Mouse (Mus musculus) heart, embryonic 13.5 days (tissue): ENCODE data around the gene Crtap. TPM values are rescaled to one million over a fixed set of nuclear protein-coding genes. Genes with fewer than 3 reads are reported as not detected.
A peak's percentile ranks its signal among the peaks of the same experiment; 100 is the strongest.

ENCODE experiments used
- ATAC-seq: fragments of 200-750 bp; cut with Nextera tagmentation; 2 replicates; pipeline ENCODE4 v1.8.0; 2017; ENCODE audit warnings: moderate TSS enrichment; ENCODE audit not compliant: insufficient number of reproducible peaks, low FRiP score, low TSS enrichment; ENCODE audit errors: extremely low read depth
- H3K27ac ChIP-seq: fragments of 300-500 bp; sonication (generic); replicated peaks from 2 replicates; pipeline ENCODE4 v1.5.1; 2015; ENCODE audit warnings: moderate library complexity, mild to moderate bottlenecking, inconsistent platforms
- H3K27me3 ChIP-seq: fragments of 300-500 bp; sonication (generic); replicated peaks from 2 replicates; pipeline ENCODE4 v1.6.1; 2015; ENCODE audit warnings: mild to moderate bottlenecking, inconsistent platforms
- H3K36me3 ChIP-seq: fragments of 300-500 bp; sonication (generic); 2 replicates; pipeline ENCODE4 v1.6.1; 2015; ENCODE audit warnings: mild to moderate bottlenecking, inconsistent platforms
- H3K4me1 ChIP-seq: fragments of 300-500 bp; sonication (generic); 2 replicates; pipeline ENCODE4 v1.6.1; 2015; ENCODE audit warnings: inconsistent platforms
- H3K4me2 ChIP-seq: fragments of 300-500 bp; sonication (generic); 2 replicates; pipeline ENCODE4 v1.6.1; 2015; ENCODE audit warnings: inconsistent platforms, mild to moderate bottlenecking, moderate library complexity
- H3K4me3 ChIP-seq: fragments of 300-500 bp; sonication (generic); 2 replicates; pipeline ENCODE4 v1.5.1; 2015; ENCODE audit warnings: moderate library complexity, mild to moderate bottlenecking, inconsistent platforms
- H3K9ac ChIP-seq: fragments of 300-500 bp; sonication (generic); 2 replicates; pipeline ENCODE4 v1.6.1; 2015; ENCODE audit warnings: inconsistent platforms, mild to moderate bottlenecking, moderate library complexity
- H3K9me3 ChIP-seq: fragments of 300-500 bp; sonication (generic); 2 replicates; pipeline ENCODE4 v1.6.1; 2016; ENCODE audit warnings: inconsistent platforms
- WGBS: fragments of 180-500 bp; shearing (Covaris S2); methylation state at CpG from one replicate; pipeline ENCODE4 v1.1.7; 2015; ENCODE audit warnings: mixed read lengths; 5-methylcytosine and 5-hydroxymethylcytosine counted together
- polyA plus RNA-seq: library from polyadenylated mRNA; unstranded; fragments of >200 nt; fragmentation: Nextera tagmentation; extraction: Ambion mirVana; gene quantifications from 2 replicates; pipeline ENCODE4 v1.2.1, GENCODE M21; 2015

Gene Crtap
- polyA plus RNA-seq, 1 experiment from 2014 or later, result 142 TPM

- Histone ChIP-seq H3K9me3 (no peaks in the 10 kb centered on the region), H3K4me3 (no peak overlapping the region), H3K4me2 (no peak overlapping the region), H3K36me3 (peaks cover 26% of the 10 kb centered on the region), H3K27ac (no peak overlapping the region), H3K27me3 (no peaks in the 10 kb centered on the region), H3K4me1 (peaks cover 9% of the 10 kb centered on the region), H3K9ac (no peak overlapping the region)
- ATAC-seq, result no peak
- 85% methylated on average over 21 of the region's 21 CpGs for WGBS
These were observed 26.4 kb upstream of the Crtap start for GRCm38 (mm10) chr9:114416646-114417517.

GRCm38 (mm10) chr9:114415701-114416100 is 25.2 kb upstream of the Crtap start:
- no peak for ATAC-seq
- no peaks in the 10 kb centered on the region for H3K27me3 ChIP-seq
- H3K9me3 ChIP-seq, result no peaks in the 10 kb centered on the region
- 20% methylated on average over 11 of the region's 11 CpGs for whole genome bisulfite sequencing
- H3K4me1 ChIP-seq, result peaks cover 9% of the 10 kb centered on the region
- peaks cover 33% of the 10 kb centered on the region for H3K36me3 ChIP-seq
- H3K4me3 ChIP-seq, result no peak overlapping the region
- H3K4me2 ChIP-seq, result no peak overlapping the region
- H3K9ac ChIP-seq, result no peak overlapping the region
- no peak overlapping the region for H3K27ac ChIP-seq

- no peak overlapping the region for H3K4me3 ChIP-seq
- ATAC-seq, result no peak
- H3K27me3 ChIP-seq, result no peaks in the 10 kb centered on the region
- peaks cover 9% of the 10 kb centered on the region for H3K4me1 ChIP-seq
- no peak overlapping the region for H3K4me2 ChIP-seq
- H3K9me3 ChIP-seq, result no peaks in the 10 kb centered on the region
- WGBS, result 79% methylated on average over 12 of the region's 12 CpGs
- no peak overlapping the region for H3K9ac ChIP-seq
- H3K27ac ChIP-seq, result no peak overlapping the region
- peaks cover 39% of the 10 kb centered on the region for H3K36me3 ChIP-seq
These were observed 23.4 kb upstream of the Crtap start for GRCm38 (mm10) chr9:114413866-114414265.

GRCm38 (mm10) chr9:114412406-114412805 is 21.9 kb upstream of the Crtap start:
- Histone ChIP-seq H3K27ac (peak overlapping the region; percentile 13), H3K4me1 (peaks cover 9% of the 10 kb centered on the region), H3K4me2 (no peak overlapping the region), H3K36me3 (peaks cover 53% of the 10 kb centered on the region), H3K9ac (0 out of 2 replicates have a peak overlapping the region, but pooled peaks have one; percentile 8), H3K27me3 (no peaks in the 10 kb centered on the region), H3K4me3 (no peak overlapping the region), H3K9me3 (no peaks in the 10 kb centered on the region)
- WGBS, result 60% methylated on average over 9 of the region's 9 CpGs
- no peak for ATAC-seq

GRCm38 (mm10) chr9:114411295-114411694 is 20.8 kb upstream of the Crtap start:
- Histone ChIP-seq H3K4me1 (peaks cover 9% of the 10 kb centered on the region), H3K9me3 (no peaks in the 10 kb centered on the region), H3K4me2 (no peak overlapping the region), H3K27me3 (no peaks in the 10 kb centered on the region), H3K4me3 (no peak overlapping the region), H3K27ac (no peak overlapping the region), H3K9ac (no peak overlapping the region), H3K36me3 (peaks cover 62% of the 10 kb centered on the region)
- no peak for ATAC-seq
- 72% methylated on average over 5 of the region's 5 CpGs for WGBS

- Histone ChIP-seq H3K36me3 (peaks cover 71% of the 10 kb centered on the region), H3K4me3 (no peak overlapping the region)
These were observed 19.9 kb upstream of the Crtap start for GRCm38 (mm10) chr9:114410313-114410862.

GRCm38 (mm10) chr9:114407676-114408075 is 17.2 kb upstream of the Crtap start:
- WGBS, result 90% methylated on average over 2 of the region's 2 CpGs

More at GRCm38 (mm10) chr9:114410313-114410862, 19.9 kb upstream of the Crtap start:
- 92% methylated on average over 11 of the region's 11 CpGs for WGBS
- H3K27me3 ChIP-seq, result no peaks in the 10 kb centered on the region
- no peak overlapping the region for H3K27ac ChIP-seq
- H3K9ac ChIP-seq, result no peak overlapping the region
- peaks cover 9% of the 10 kb centered on the region for H3K4me1 ChIP-seq
- ATAC-seq, result no peak
- no peak overlapping the region for H3K4me2 ChIP-seq
- no peaks in the 10 kb centered on the region for H3K9me3 ChIP-seq

GRCm38 (mm10) chr9:114401685-114402080 is 11.2 kb upstream of the Crtap start:
- Histone ChIP-seq H3K4me2 (peak overlapping the region; percentile 88), H3K4me3 (peak overlapping the region; percentile 95), H3K4me1 (peaks cover 13% of the 10 kb centered on the region), H3K9me3 (no peaks in the 10 kb centered on the region), H3K27me3 (no peaks in the 10 kb centered on the region), H3K36me3 (peaks cover 28% of the 10 kb centered on the region), H3K27ac (peak overlapping the region; percentile 91), H3K9ac (peak overlapping the region; percentile 94)
- 2% methylated on average over 16 of the region's 16 CpGs for WGBS
- no peak for ATAC-seq

More at GRCm38 (mm10) chr9:114407676-114408075, 17.2 kb upstream of the Crtap start:
- H3K4me3 ChIP-seq, result no peak overlapping the region
- H3K4me2 ChIP-seq, result no peak overlapping the region
- no peak overlapping the region for H3K27ac ChIP-seq
- H3K27me3 ChIP-seq, result no peaks in the 10 kb centered on the region
- no peak for ATAC-seq
- peaks cover 79% of the 10 kb centered on the region for H3K36me3 ChIP-seq
- no peak overlapping the region for H3K9ac ChIP-seq
- no peaks in the 10 kb centered on the region for H3K9me3 ChIP-seq
- H3K4me1 ChIP-seq, result peaks cover 8% of the 10 kb centered on the region

GRCm38 (mm10) chr9:114400949-114401684 is 10.6 kb upstream of the Crtap start, which contains the start of the genes Glb1 and Tmppe:
Gene Glb1, plus strand, starts transcription at chr9:114401076.
Gene Tmppe, plus strand, starts transcription at chr9:114401105.
- Histone ChIP-seq H3K4me3 (peak within 1 kb of the TSS; percentile 95), H3K4me2 (peak within 1 kb of the TSS; percentile 88), H3K4me1 (peaks cover 13% of the 10 kb centered on the region), H3K9me3 (no peaks in the 10 kb centered on the region), H3K36me3 (peaks cover 23% of the 10 kb centered on the region), H3K9ac (peak within 1 kb of the TSS; percentile 94), H3K27ac (peak within 1 kb of the TSS; percentile 91), H3K27me3 (no peaks in the 10 kb centered on the region)
- WGBS, result under 1% methylated on average over 73 of the region's 73 CpGs
- peak; percentile 95 for ATAC-seq

GRCm38 (mm10) chr9:114400588-114400948 is 10.1 kb upstream of the Crtap start:
- 23% methylated on average over 5 of the region's 5 CpGs for WGBS
- no peaks in the 10 kb centered on the region for H3K27me3 ChIP-seq
- H3K27ac ChIP-seq, result peak overlapping the region; percentile 91
- peaks cover 17% of the 10 kb centered on the region for H3K36me3 ChIP-seq
- H3K4me2 ChIP-seq, result peak overlapping the region; percentile 88
- H3K4me3 ChIP-seq, result peak overlapping the region; percentile 95
- H3K4me1 ChIP-seq, result peaks cover 13% of the 10 kb centered on the region
- no peak for ATAC-seq
- no peaks in the 10 kb centered on the region for H3K9me3 ChIP-seq
- H3K9ac ChIP-seq, result peak overlapping the region; percentile 94

- H3K9ac ChIP-seq, result no peak overlapping the region
- peaks cover 8% of the 10 kb centered on the region for H3K36me3 ChIP-seq
- no peaks in the 10 kb centered on the region for H3K27me3 ChIP-seq
- H3K4me1 ChIP-seq, result peaks cover 18% of the 10 kb centered on the region
- 76% methylated on average over 12 of the region's 12 CpGs for WGBS
- H3K27ac ChIP-seq, result no peak overlapping the region
- H3K9me3 ChIP-seq, result no peaks in the 10 kb centered on the region
- ATAC-seq, result no peak
- no peak overlapping the region for H3K4me3 ChIP-seq
- H3K4me2 ChIP-seq, result no peak overlapping the region
These were observed 9.2 kb upstream of the Crtap start for GRCm38 (mm10) chr9:114399680-114400079.
